Mouse (Mus musculus): Measurements from ENCODE around the gene Rgcc. TPM values are rescaled to one million over a fixed set of nuclear protein-coding genes. Genes with fewer than 3 reads are reported as not detected.

Gene Rgcc
- total RNA-seq, 2 experiments from 2014 or later, result 37.1 to 40.7 TPM

DNA sequence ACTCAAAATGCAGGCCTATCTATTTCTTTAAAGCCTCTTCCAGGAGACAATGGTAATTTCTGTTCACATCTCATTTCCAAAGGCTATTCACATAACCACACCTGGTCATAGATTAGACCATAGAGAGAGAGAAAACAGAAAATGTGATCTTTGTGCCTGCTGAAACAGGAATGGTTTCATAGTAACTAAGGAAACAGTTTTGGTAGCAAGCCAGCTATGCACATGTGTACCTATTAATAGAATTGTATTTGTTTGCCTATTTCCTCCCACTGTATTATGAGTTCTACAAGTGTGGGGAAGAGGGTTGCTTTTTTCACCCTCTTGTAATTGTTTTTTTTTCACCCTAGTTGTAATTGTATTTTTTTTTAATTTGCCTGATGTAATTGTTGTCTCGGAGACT lies 31.9 kb downstream of the Rgcc start:
- TF ChIP-seq CTCF (conservative IDR thresholded peaks at IDR 0.05), result no peak
- no peak overlapping the region for H3K4me3 ChIP-seq
- no peak for DNase-seq (ENCODE audit: low spot score in 2 of 2)
- no peak overlapping the region for H3K27ac ChIP-seq

DNA sequence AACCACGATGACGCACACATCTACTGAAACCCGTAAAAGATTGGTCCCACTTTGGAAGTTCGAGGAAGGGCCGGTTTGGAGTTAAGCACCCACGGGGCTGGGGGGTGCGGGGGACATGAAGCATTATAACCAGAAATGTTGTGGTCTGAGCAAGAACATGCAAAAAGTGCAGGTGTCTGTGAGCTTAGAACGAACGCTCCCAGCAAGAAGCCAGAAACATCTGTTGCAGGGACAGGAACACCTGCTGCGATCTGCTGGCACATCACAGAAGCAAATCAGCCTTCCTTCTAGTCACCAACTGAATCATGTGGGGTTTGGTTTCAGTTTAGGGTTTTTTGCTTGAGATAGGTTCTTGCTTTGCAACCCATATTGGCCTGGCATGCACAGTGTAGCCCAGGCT lies 33.6 kb downstream of the Rgcc start:
- Histone ChIP-seq H3K4me3 (no peak overlapping the region), H3K27ac (no peak overlapping the region)
- TF ChIP-seq CTCF (conservative IDR thresholded peaks at IDR 0.05), result no peak
- no peak for DNase-seq (ENCODE audit: low spot score in 2 of 2)

DNA sequence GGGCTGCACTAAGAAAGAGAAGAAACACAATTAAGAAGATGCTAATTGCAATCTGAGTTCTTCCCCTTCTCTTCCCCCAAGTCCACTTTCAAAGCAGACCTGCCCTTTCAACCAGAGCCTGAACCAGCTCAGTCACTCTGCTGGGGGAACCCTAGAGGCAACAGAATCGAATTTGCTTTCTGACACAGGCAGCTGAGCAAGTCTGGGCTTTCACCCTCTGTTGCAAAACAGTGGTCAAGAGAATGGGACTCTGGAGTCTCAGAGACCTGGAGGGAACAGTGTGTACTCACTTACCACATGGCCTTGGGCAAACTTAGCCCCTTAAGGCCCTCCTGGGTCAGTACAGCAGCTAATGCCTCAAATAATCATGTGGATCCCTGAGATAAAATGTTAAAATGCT lies 34.1 kb downstream of the Rgcc start:
- H3K27ac ChIP-seq, result no peak overlapping the region
- no peak for DNase-seq (ENCODE audit: low spot score in 2 of 2)
- no peak for TF ChIP-seq CTCF (conservative IDR thresholded peaks at IDR 0.05)
- H3K4me3 ChIP-seq, result no peak overlapping the region

DNA sequence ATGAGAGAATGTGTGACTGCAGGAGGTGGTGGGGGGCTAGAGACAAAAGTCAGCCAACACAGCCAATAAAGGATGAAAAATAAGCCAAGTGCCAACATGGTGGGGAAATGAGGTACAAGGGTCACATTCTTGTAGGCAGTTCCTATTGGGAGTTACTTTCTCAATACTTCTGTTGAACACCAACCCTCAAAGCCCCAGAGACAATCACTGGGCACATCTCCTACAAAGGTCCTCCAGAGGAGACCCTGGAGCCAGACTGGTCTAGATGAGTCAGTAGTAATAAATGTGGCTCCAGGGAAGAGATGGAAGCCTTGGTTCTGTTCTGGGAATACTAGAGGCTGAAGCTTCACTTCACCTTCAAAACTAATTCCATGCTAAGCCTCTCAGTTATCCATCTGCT lies 35.0 kb downstream of the Rgcc start:
- no peak for TF ChIP-seq CTCF (conservative IDR thresholded peaks at IDR 0.05)
- DNase-seq (ENCODE audit: low spot score in 2 of 2), result no peak
- Histone ChIP-seq H3K4me3 (no peak overlapping the region), H3K27ac (no peak overlapping the region)

DNA sequence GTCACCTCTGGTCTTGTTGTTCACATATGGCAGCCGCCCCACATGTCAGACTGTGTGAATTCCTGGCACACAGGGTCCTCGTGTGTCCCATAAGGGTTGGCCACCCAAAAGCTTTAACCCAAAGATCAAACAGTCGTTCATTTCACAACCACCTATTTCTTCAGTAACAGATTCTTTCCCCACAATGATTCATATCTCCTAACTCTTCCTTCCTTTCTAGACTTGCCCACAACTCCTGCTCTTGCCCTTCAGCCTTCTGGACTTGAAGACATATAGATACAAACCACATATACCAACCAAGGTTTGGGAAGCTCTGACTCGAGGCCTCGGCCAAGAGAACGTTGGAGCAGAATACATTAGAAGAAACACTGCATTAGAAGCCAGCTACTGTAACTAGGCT lies 35.7 kb downstream of the Rgcc start:
- DNase-seq (ENCODE audit: low spot score in 2 of 2), result no peak
- H3K4me3 ChIP-seq, result no peak overlapping the region
- no peak for TF ChIP-seq CTCF (conservative IDR thresholded peaks at IDR 0.05)
- H3K27ac ChIP-seq, result no peak overlapping the region

DNA sequence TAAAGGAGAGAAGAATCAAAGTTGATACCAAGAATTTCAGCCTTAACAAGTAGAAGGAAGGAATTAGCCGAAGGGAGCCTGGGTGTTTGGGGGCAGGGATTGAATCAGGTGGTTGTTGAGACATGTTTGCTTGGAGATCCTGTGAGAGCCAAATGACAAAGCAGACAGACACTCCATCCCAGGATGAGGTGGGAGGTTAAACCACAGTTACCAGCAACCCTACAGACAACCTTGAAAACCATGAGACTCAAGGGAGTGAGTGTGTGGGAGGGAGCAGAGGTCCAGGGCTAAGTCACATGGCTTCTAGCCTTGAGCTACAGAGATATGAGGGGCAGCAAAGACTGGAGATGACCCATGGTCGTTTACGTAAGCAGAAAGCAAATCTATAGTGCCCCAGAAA lies 38.1 kb downstream of the Rgcc start:
- no peak for TF ChIP-seq CTCF (conservative IDR thresholded peaks at IDR 0.05)
- H3K27ac ChIP-seq, result no peak overlapping the region
- no peak for DNase-seq (ENCODE audit: low spot score in 2 of 2)
- H3K4me3 ChIP-seq, result no peak overlapping the region

DNA sequence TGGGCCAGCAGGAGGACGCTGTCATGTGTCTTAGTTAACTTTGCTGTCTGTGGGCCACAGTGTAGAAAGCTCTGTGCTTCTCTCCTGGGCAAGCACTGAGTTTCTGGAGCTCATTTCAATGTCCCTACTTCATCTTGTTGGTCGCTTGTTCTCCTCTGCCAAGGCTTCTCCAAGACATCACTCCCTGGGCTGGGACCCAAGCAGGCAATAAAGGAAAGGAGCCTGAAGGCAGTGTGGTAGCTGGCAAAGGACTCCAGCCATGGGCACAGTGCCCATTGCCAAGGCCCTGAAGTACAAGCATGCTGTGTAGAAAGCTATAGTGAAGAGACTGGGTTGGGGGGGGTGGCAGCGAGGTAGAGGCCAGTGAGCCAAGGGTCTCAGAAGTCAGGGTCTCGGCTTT lies 38.8 kb downstream of the Rgcc start:
- H3K27ac ChIP-seq, result 0 out of 2 replicates have a peak overlapping the region, but pooled peaks have one; percentile 41
- DNase-seq (ENCODE audit: low spot score in 2 of 2), result peak; percentile 26 to 42
- H3K4me3 ChIP-seq, result no peak overlapping the region
- TF ChIP-seq CTCF (conservative IDR thresholded peaks at IDR 0.05), result no peak

DNA sequence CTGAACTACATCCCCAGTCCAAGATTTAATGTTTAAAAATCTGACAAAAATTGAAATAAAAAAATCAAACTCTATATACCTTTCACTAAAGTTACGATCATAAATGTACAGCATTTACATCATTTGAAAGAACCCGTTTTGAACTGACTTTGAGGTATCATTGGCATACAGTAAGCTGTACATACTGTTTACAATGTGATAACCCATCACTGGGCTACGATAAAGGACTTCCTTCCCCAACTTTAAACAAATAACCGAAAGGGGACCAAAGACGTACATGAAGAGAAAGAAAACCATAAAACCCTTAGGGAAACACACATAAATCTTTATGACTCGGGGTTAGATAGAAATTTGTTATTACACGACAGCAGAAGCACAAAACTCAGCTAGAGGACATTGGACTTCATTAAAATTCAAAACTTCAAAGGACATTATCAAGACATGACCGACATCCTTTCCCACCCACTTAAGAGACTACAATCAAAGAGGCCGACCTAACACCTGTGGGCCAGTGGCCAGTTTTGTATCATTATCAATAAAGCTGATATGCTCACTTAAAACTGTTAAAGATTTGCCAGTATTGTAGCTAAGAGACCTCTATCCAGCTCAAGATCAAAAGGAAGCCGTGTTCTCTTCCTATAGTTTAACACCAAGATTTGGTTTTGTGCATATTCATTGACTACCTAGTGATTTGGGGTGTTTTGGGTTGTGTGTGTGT lies 42.2 kb downstream of the Rgcc start:
- no peak for DNase-seq (ENCODE audit: low spot score in 2 of 2)
- Histone ChIP-seq H3K27ac (no peak overlapping the region), H3K4me3 (no peak overlapping the region)
- TF ChIP-seq CTCF (conservative IDR thresholded peaks at IDR 0.05), result no peak

DNA sequence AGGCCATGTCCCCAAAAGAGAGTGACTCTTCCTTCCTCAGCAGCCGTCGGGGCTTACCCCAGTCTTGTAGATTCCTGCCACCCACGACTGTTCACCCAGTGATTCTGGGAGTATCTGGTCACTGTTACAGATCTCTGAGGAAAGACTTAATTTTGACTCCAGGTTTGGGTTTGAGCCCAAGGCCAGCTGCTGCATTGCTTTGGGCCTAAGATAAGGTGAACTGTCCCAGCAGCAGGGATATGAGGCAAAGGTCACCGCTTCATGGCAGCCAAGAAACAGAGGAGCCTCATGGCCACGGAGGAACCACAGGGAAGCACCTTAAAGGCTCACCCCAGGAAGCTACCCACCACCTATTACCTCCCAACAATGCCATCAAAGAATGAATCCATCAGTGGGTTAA lies 44.8 kb downstream of the Rgcc start:
- Histone ChIP-seq H3K4me3 (no peak overlapping the region), H3K27ac (no peak overlapping the region)
- TF ChIP-seq CTCF (conservative IDR thresholded peaks at IDR 0.05), result no peak
- DNase-seq (ENCODE audit: low spot score in 2 of 2), result no peak

DNA sequence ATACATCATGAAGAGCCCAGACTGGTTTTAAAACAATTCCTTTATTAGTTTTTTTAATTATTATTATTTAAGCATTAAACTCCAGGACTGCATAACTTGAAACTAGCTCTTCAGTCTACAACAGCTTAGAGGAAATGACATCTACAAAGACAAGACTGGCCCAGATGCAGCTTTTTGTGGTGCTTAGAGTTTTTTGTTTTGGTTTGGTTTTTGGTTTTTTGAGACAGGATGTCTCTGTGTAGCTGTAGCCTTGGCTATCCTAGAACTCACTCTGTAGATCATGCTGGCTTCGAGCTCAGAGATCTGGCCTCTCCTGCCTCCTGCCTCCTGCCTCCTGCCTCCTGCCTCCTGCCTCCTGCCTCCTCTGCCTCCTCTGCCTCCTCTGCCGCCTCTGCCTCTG lies 45.7 kb downstream of the Rgcc start:
- no peak for TF ChIP-seq CTCF (conservative IDR thresholded peaks at IDR 0.05)
- Histone ChIP-seq H3K4me3 (no peak overlapping the region), H3K27ac (no peak overlapping the region)
- no peak for DNase-seq (ENCODE audit: low spot score in 2 of 2)

DNA sequence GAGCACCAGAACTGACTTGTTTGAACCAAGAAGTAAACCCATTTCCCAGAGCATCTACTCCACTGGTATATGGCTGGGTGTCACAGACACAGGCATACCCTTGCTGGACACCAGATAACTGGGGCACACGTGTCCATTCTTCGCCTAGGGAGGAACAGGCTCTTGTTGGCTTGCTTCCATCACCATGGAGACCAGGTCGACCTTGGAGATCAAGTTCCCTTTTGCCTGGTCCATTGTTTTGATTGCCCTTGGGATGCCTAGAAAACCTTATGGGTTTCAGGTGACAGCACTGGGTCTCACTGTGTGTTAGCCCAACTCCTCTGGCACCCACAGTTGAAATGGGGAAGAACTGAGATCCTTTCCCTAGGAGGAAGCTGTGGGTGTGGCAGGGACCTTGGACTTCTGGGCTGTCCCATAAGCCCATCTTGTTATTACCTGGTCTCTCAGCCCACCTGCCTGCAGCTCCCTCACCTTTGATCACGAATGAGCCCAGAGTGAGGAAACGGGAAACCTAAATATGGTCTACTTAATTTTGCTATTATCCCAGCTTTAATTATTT lies 49.6 kb downstream of the Rgcc start:
- TF ChIP-seq CTCF (conservative IDR thresholded peaks at IDR 0.05), result no peak
- Histone ChIP-seq H3K4me3 (no peak overlapping the region), H3K27ac (no peak overlapping the region)
- no peak for DNase-seq (ENCODE audit: low spot score in 2 of 2)

DNA sequence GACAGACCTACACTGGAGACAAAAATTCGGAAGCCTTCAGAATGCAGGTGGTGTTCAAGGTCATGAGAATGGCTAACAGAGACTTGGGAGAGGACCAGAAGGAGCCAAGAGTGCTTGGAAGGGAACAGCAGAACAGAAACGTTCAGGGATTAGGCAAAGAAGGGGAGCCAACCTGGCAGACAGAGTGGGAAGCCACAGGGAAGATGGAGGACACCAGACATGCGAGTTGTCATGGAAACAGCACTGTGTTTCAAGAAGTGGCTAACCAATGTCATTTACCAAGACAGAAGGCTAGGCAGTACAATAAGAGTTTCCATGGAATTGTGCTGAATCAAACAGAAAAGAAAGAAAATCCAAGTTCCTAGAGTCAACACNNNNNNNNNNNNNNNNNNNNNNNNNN lies 56.9 kb downstream of the Rgcc start:
- Histone ChIP-seq H3K4me3 (no peak overlapping the region), H3K27ac (peak overlapping the region; percentile 28; the same call in 1 of the 2 replicates)
- no peak for DNase-seq (ENCODE audit: low spot score in 2 of 2)
- TF ChIP-seq CTCF (conservative IDR thresholded peaks at IDR 0.05), result no peak

DNA sequence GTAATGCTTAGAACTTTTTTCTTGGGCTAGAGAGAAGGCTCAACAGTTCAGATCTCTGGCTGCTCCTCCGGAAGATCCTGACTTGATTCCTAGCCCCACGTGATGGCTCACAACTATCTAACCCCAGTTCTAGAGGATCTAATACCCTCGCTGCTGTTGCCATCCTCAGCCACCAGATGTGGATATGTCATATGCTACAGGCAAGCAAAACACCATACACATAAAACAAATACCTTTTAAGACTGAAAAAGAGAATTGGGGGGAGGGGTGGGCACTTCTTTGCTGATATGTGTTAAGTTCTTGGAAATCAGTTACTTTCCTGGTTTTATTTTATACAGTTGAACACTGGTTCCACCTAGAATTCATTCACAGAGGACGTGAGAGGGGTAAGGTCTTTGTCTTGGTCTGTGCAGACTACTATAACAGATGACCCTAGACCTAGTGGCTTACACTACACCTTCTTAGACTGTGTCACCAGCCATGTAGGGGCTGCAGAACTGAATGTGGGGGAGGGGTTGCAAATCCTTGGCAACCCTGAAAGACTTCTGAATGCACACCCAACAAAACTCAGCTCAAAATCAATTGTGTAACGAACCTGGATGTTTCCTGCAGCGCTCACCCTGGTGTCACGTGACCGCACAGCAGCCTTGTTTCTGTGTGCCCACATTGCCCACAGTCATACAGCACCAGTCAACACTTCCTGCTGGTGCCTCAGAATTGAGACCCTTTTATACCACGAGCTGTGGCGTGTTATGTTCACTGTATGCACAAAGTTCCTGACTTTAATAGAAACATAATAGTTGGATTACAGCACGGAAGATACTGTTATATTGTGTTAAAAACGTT lies 58.2 kb downstream of the Rgcc start:
- no peak for DNase-seq (ENCODE audit: low spot score in 2 of 2)
- no peak for TF ChIP-seq CTCF (conservative IDR thresholded peaks at IDR 0.05)
- H3K27ac ChIP-seq, result no peak overlapping the region
- H3K4me3 ChIP-seq, result no peak overlapping the region

DNA sequence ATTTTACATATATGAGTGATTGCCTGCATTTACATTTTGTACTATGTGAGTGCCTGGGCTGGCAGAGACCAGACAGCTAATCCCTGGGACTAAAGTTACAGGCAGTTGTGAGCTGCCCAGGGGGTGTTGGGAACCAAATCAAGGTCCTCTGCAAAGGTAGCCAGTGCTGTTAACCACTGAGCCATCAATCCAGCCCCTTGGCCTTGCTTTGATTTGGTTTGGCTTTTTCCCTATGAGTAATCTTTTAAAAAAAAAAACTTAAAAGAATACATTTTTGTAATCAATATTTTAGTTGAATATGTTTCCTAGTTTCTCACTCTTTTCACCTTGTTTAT lies 59.1 kb downstream of the Rgcc start:
- Histone ChIP-seq H3K27ac (no peak overlapping the region), H3K4me3 (no peak overlapping the region)
- DNase-seq (ENCODE audit: low spot score in 2 of 2), result no peak
- TF ChIP-seq CTCF (conservative IDR thresholded peaks at IDR 0.05), result no peak
